Mouse (Mus musculus): ENCODE results near the gene Cpne2. TPM values are rescaled to one million over a fixed set of nuclear protein-coding genes. Genes with fewer than 3 reads are reported as not detected.
A peak's percentile ranks its signal among the peaks of the same experiment; 100 is the strongest.

The Cpne2 gene
- polyA plus RNA-seq, 1 experiment from 2014 or later, result 29.2 TPM

GRCm38 (mm10) chr8:94567159-94567849 is 34.5 kb downstream of the Cpne2 start:
- Histone ChIP-seq H3K36me3 (ENCODE audit: control insufficient read depth, insufficient read depth) (no peaks in the 10 kb centered on the region), H3K9ac (replicated peaks; ENCODE audit: low read depth, low read length) (peak overlapping the region; percentile 11; the same call in 1 of the 2 replicates), H3K4me2 (ENCODE audit: low read length) (peak overlapping the region; percentile 32), H3K4me1 (replicated peaks; ENCODE audit: control insufficient read depth, insufficient read depth, low read length) (peaks cover 23% of the 10 kb centered on the region), H3K27me3 (replicated peaks; ENCODE audit: control insufficient read depth, insufficient read depth, low read length) (no peaks in the 10 kb centered on the region), H3K27ac (ENCODE audit: low read length) (peak overlapping the region; percentile 82), H3K4me3 (replicated peaks; ENCODE audit: low read length) (no peak overlapping the region), H3K9me3 (ENCODE audit: control insufficient read depth, low read length) (no peaks in the 10 kb centered on the region)
- ATAC-seq, result peak; percentile 92
- whole genome bisulfite sequencing, result 37% methylated on average over 8 of the region's 8 CpGs

- Histone ChIP-seq H3K9me3 (ENCODE audit: control insufficient read depth, low read length) (no peaks in the 10 kb centered on the region), H3K27me3 (replicated peaks; ENCODE audit: control insufficient read depth, insufficient read depth, low read length) (no peaks in the 10 kb centered on the region), H3K4me3 (replicated peaks; ENCODE audit: low read length) (no peak overlapping the region), H3K27ac (ENCODE audit: low read length) (no peak overlapping the region), H3K4me2 (ENCODE audit: low read length) (no peak overlapping the region), H3K4me1 (replicated peaks; ENCODE audit: control insufficient read depth, insufficient read depth, low read length) (peaks cover 23% of the 10 kb centered on the region), H3K36me3 (ENCODE audit: control insufficient read depth, insufficient read depth) (no peaks in the 10 kb centered on the region; the same call in 1 of the 2 replicates), H3K9ac (replicated peaks; ENCODE audit: low read depth, low read length) (no peak overlapping the region)
- no peak for ATAC-seq
- 91% methylated on average over 8 of the region's 8 CpGs for WGBS
These were observed 35.3 kb downstream of the Cpne2 start for GRCm38 (mm10) chr8:94568098-94568497.

GRCm38 (mm10) chr8:94569419-94569818 is 36.6 kb downstream of the Cpne2 start:
- Histone ChIP-seq H3K36me3 (ENCODE audit: control insufficient read depth, insufficient read depth) (no peaks in the 10 kb centered on the region; the same call in 1 of the 2 replicates), H3K4me2 (ENCODE audit: low read length) (no peak overlapping the region), H3K4me1 (replicated peaks; ENCODE audit: control insufficient read depth, insufficient read depth, low read length) (peaks cover 31% of the 10 kb centered on the region), H3K27me3 (replicated peaks; ENCODE audit: control insufficient read depth, insufficient read depth, low read length) (no peaks in the 10 kb centered on the region), H3K4me3 (replicated peaks; ENCODE audit: low read length) (no peak overlapping the region), H3K9me3 (ENCODE audit: control insufficient read depth, low read length) (no peaks in the 10 kb centered on the region), H3K9ac (replicated peaks; ENCODE audit: low read depth, low read length) (no peak overlapping the region), H3K27ac (ENCODE audit: low read length) (no peak overlapping the region)
- 72% methylated on average over 1 of the region's 1 CpGs for WGBS
- ATAC-seq, result no peak

GRCm38 (mm10) chr8:94571896-94572295 is 39.1 kb downstream of the Cpne2 start:
- Histone ChIP-seq H3K27me3 (replicated peaks; ENCODE audit: control insufficient read depth, insufficient read depth, low read length) (no peaks in the 10 kb centered on the region), H3K4me2 (ENCODE audit: low read length) (no peak overlapping the region), H3K9me3 (ENCODE audit: control insufficient read depth, low read length) (no peaks in the 10 kb centered on the region), H3K36me3 (ENCODE audit: control insufficient read depth, insufficient read depth) (peaks cover 9% of the 10 kb centered on the region), H3K9ac (replicated peaks; ENCODE audit: low read depth, low read length) (no peak overlapping the region), H3K4me1 (replicated peaks; ENCODE audit: control insufficient read depth, insufficient read depth, low read length) (peaks cover 23% of the 10 kb centered on the region), H3K4me3 (replicated peaks; ENCODE audit: low read length) (no peak overlapping the region), H3K27ac (ENCODE audit: low read length) (no peak overlapping the region)
- 74% methylated on average over 2 of the region's 2 CpGs for WGBS
- no peak for ATAC-seq

- H3K36me3 ChIP-seq (ENCODE audit: control insufficient read depth, insufficient read depth), result peaks cover 19% of the 10 kb centered on the region
- no peak overlapping the region for H3K4me2 ChIP-seq (ENCODE audit: low read length)
- no peak overlapping the region for H3K4me3 ChIP-seq (replicated peaks; ENCODE audit: low read length)
- peaks cover 14% of the 10 kb centered on the region for H3K4me1 ChIP-seq (replicated peaks; ENCODE audit: control insufficient read depth, insufficient read depth, low read length)
- WGBS, result 46% methylated on average over 16 of the region's 16 CpGs
- no peaks in the 10 kb centered on the region for H3K27me3 ChIP-seq (replicated peaks; ENCODE audit: control insufficient read depth, insufficient read depth, low read length)
- H3K27ac ChIP-seq (ENCODE audit: low read length), result peak overlapping the region; percentile 77
- no peaks in the 10 kb centered on the region for H3K9me3 ChIP-seq (ENCODE audit: control insufficient read depth, low read length)
- 0 out of 2 replicates have a peak overlapping the region, but pooled peaks have one; percentile 2 for H3K9ac ChIP-seq (replicated peaks; ENCODE audit: low read depth, low read length)
- ATAC-seq, result peak; percentile 88
These were observed 41.5 kb downstream of the Cpne2 start for GRCm38 (mm10) chr8:94574159-94574907.

DNA sequence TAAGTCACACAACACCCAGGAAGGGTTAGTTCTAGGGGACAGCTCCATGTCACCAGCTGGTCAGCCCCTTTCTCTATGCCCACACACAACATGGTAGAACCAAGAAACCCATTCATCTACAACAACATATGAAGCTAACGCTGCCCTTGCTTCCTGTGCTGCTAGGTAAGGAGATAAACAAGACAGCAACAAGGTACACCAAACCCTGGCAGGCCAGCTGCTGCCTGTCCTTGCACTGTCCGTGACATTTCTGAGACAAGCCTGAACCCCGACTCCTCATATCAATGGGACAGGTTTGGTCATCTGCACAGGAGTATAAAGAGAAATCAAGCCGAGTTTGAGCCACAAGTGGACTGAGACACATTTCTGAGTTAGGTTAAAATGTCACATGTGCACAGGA is 42.4 kb downstream of the Cpne2 start:
- Histone ChIP-seq H3K9ac (replicated peaks; ENCODE audit: low read depth, low read length) (no peak overlapping the region), H3K4me3 (replicated peaks; ENCODE audit: low read length) (no peak overlapping the region), H3K4me1 (replicated peaks; ENCODE audit: control insufficient read depth, insufficient read depth, low read length) (peaks cover 14% of the 10 kb centered on the region), H3K9me3 (ENCODE audit: control insufficient read depth, low read length) (no peaks in the 10 kb centered on the region), H3K36me3 (ENCODE audit: control insufficient read depth, insufficient read depth) (peaks cover 21% of the 10 kb centered on the region), H3K27ac (ENCODE audit: low read length) (peak overlapping the region; percentile 77), H3K27me3 (replicated peaks; ENCODE audit: control insufficient read depth, insufficient read depth, low read length) (no peaks in the 10 kb centered on the region), H3K4me2 (ENCODE audit: low read length) (no peak overlapping the region)
- no peak for ATAC-seq
- WGBS, result 89% methylated on average over 4 of the region's 4 CpGs

- Histone ChIP-seq H3K9me3 (ENCODE audit: control insufficient read depth, low read length) (no peaks in the 10 kb centered on the region), H3K27ac (ENCODE audit: low read length) (no peak overlapping the region), H3K9ac (replicated peaks; ENCODE audit: low read depth, low read length) (no peak overlapping the region), H3K36me3 (ENCODE audit: control insufficient read depth, insufficient read depth) (peaks cover 30% of the 10 kb centered on the region), H3K4me1 (replicated peaks; ENCODE audit: control insufficient read depth, insufficient read depth, low read length) (no peaks in the 10 kb centered on the region; the same call in 1 of the 2 replicates), H3K4me3 (replicated peaks; ENCODE audit: low read length) (no peak overlapping the region), H3K27me3 (replicated peaks; ENCODE audit: control insufficient read depth, insufficient read depth, low read length) (no peaks in the 10 kb centered on the region), H3K4me2 (ENCODE audit: low read length) (no peak overlapping the region)
- ATAC-seq, result no peak
- WGBS, result 68% methylated on average over 7 of the region's 7 CpGs
These were observed 49.2 kb downstream of the Cpne2 start for GRCm38 (mm10) chr8:94581820-94582483.

- Histone ChIP-seq H3K36me3 (ENCODE audit: control insufficient read depth, insufficient read depth) (peaks cover 36% of the 10 kb centered on the region), H3K4me3 (replicated peaks; ENCODE audit: low read length) (no peak overlapping the region), H3K4me1 (replicated peaks; ENCODE audit: control insufficient read depth, insufficient read depth, low read length) (no peaks in the 10 kb centered on the region; the same call in 1 of the 2 replicates), H3K9me3 (ENCODE audit: control insufficient read depth, low read length) (no peaks in the 10 kb centered on the region), H3K27ac (ENCODE audit: low read length) (no peak overlapping the region), H3K27me3 (replicated peaks; ENCODE audit: control insufficient read depth, insufficient read depth, low read length) (no peaks in the 10 kb centered on the region), H3K9ac (replicated peaks; ENCODE audit: low read depth, low read length) (no peak overlapping the region), H3K4me2 (ENCODE audit: low read length) (no peak overlapping the region)
- no peak for ATAC-seq
- 89% methylated on average over 6 of the region's 6 CpGs for whole genome bisulfite sequencing
These were observed 49.8 kb downstream of the Cpne2 start for GRCm38 (mm10) chr8:94582569-94582968.

- Histone ChIP-seq H3K9me3 (ENCODE audit: control insufficient read depth, low read length) (no peaks in the 10 kb centered on the region), H3K27ac (ENCODE audit: low read length) (no peak overlapping the region), H3K9ac (replicated peaks; ENCODE audit: low read depth, low read length) (no peak overlapping the region), H3K4me3 (replicated peaks; ENCODE audit: low read length) (no peak overlapping the region), H3K4me1 (replicated peaks; ENCODE audit: control insufficient read depth, insufficient read depth, low read length) (no peaks in the 10 kb centered on the region; the same call in 1 of the 2 replicates), H3K4me2 (ENCODE audit: low read length) (no peak overlapping the region), H3K36me3 (ENCODE audit: control insufficient read depth, insufficient read depth) (peaks cover 32% of the 10 kb centered on the region), H3K27me3 (replicated peaks; ENCODE audit: control insufficient read depth, insufficient read depth, low read length) (no peaks in the 10 kb centered on the region)
- 34% methylated on average over 4 of the region's 4 CpGs for WGBS
- ATAC-seq, result peak; percentile 78
These were observed 51.5 kb downstream of the Cpne2 start for GRCm38 (mm10) chr8:94584238-94584817.
